Mouse (Mus musculus) frontal cortex, adult 2 months (tissue): Measurements from ENCODE around the gene Coa3. TPM values are rescaled to one million over a fixed set of nuclear protein-coding genes. Genes with fewer than 3 reads are reported as not detected.

Experiments used
- DNase-seq, 2 experiments: peaks; one replicate each; pipeline ENCODE4 v3.0.0; 2022; ENCODE audit warnings: low spot score in 1 of 2; ENCODE audit errors: extremely low spot score in 1 of 2
- polyA plus RNA-seq: library from polyadenylated mRNA; depleted of rRNA; stranded (reverse); fragments of >200 nt; gene quantifications from 2 replicates; pipeline ENCODE4 v1.2.3, GENCODE M21; 2012

The Coa3 gene
- polyA plus RNA-seq, 1 experiment: 147 TPM

DNA sequence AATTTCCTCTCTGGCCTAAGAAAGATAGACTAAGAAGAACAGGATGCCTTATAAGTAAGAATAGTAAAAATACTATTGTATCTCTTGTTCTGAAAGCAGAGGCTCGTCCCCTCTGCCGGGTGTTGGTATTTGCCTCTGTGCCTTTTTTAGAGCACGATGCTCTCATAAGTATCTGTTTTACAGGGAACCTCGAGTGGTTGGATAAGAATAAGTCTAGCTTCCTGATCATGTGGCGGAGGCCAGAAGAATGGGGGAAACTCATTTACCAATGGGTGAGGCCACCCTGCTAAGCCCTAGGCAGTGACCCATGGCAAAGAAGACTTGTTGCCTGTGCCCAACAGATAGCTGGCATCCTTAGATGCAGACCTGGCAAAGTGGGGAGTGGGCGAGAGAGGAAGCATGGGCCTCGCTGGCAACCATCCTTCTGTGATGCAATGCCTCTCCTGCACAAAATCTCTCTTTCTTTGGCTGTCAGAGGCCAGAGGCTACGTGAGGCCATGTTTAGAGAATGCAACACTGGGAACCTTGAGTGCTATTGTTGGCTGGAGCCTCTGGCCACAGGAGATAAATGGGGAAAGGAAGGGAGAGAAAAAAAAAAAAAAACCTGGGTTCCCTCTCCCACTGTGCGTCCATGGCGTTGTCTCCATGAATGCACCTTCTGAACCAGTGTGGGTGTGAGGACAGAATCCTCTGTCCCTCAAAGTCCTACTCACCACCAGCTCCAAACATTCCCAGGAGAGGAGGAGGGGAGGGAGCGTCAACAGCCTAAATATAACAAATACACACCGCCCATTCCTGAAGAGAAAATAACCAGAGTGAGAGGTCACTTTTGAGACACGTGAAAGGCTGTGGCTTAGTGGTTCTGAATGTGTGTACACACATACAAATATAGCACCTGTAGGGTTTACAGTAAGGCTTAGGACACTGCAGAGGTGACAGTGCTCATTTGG is 22.8 kb downstream of the Coa3 start:
- DNase-seq: no peak

DNA sequence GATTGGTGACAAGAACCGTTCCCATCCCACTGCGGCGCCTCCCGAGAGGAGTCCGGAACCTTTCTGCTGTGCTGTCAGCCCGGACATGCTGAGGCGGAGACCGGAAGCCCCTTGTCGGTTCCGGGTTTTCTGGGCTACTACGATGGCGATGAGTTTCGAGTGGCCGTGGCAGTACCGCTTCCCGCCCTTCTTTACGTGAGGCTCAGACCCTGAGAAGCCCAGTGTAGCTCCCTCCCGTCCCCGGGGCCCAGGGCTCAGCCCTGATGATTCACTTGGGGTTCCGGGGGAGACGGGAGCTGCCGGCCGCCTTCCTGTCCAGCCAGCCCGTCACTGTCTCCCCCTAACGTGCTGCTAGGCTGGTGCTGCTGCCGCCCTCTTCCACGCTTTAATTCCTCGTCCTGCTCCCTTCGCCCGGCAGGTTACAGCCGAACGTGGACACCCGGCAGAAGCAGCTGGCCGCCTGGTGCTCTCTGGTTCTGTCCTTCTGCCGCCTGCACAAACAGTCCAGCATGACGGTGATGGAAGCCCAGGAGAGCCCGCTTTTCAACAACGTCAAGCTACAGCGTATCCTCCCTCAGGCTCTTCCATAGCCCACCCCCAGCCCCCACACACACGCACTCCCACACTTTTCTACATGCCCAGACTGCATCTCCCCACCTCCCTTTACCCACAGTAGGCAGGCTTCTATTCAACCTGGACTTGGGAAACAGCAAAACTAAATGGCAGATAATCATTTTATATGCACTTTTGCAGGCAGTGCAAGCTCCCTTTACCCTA is 25.1 kb downstream of the Coa3 start, which contains the start of gene Vps25:
Vps25 (plus strand) TSS at position 95 of the 777 bp plus-strand sequence.
- peak; percentile 50 to 88 for DNase-seq

DNA sequence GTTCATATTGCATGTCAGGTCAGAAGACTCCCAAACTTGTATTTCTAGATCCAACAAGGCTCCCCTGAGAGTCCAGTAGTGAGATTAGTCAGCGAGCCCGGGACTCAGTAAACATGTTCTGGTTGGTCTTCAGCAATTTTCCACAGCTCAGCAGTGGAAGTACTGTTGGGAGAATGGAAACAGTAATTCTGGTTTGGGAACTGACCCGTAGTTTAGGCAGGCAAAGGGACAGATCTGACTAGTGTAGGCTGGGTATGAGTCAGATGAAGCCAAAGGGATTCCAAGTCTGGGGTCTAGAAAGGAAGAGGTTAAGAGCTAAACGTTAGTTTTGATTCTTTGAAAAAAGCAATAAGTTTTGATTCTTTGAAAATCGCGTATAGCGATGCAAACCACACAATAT is 26.0 kb downstream of the Coa3 start:
- DNase-seq: no peak

DNA sequence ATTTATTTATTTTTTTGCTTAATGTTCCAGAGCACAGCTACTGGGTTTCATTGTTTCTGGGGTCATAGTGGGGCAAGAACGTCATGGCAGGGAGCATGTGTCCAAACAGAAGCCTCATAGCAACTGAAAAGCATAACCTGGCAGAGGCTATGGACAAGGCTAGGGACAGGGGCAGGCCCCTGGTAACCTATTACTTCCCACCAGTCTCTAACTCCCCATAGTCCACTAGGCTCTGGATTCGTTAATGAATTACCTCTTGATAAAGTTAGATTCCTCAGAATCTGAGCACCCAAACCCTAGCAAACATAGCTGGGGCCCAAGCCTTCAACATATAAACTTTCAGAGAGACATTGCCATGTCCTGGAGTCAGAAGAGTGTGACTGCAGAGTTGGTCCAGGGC is 27.9 kb downstream of the Coa3 start:
- no peak for DNase-seq

DNA sequence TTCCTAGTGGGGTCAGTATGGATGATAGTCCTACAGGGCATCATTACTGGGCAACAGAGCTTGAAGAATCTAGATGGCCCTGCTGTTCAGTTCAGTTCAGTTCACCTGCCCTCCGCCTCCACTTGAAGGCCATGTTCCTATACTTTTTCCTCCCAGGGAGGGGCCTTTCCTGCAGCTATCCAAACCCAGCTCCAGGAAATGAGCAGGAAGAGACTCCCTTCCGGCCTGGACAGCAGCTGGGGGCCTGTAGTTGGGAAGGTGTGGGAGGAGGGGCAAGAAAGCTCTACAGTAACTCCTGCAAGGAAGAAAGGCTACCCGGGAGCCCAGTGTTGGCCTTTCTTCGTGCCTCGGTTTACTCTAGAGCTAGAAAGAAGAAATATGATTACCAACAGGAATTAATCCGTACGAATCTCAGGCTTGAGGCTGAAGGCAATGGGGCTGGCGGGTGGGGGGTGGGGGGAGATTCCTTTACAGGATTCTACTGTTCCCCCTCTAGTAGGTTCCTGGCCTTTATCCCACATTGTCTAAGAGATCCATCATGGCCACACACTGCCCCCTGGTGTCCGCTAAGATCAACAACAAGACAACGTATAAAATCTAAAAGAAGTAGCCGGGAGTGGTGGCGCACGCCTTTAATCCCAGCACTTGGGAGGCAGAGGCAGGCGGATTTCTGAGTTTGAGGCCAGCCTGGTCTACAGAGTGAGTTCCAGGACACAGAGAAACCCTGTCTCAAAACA is 30.5 kb downstream of the Coa3 start:
- DNase-seq: peak in 1 of 2 experiments; percentile 79

DNA sequence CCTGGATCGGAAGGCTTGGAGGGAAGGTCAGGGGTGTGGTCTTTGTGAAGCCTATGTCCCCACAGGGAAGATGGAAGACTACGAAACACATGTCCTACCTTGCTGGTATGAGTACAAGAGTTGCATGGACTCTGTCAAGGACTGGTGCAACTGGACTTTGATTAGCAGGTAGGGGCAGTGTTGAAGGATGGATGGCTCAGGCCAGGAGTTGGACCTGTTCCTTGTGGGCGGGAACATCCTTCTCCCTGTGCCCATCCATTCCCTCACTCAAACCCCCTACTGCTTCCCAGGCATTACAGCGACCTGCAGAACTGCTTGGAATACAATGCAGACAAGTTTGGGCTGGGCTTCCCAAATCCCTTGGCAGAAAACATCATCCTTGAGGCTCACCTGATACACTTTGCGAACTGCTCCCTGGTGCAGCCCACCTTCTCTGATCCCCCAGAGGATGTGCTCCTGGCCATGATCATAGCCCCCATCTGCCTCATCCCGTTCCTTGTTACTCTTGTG is 31.3 kb downstream of the Coa3 start:
- DNase-seq: no peak

DNA sequence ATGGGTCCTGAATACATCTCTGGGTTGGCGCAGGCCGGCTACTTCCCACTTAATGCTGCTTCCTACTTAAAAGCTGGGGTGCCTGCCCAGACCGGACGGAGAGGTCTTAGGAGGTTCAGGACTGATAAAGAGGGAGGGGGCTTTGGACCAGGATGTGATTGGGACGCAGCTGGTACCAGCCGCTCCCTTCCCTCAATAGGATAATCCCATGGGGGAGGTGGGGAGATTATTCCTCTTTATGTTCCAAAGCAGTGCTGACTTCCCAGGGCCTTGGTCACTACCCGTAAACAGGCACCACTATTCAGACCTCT is 32.3 kb downstream of the Coa3 start:
- no peak for DNase-seq

DNA sequence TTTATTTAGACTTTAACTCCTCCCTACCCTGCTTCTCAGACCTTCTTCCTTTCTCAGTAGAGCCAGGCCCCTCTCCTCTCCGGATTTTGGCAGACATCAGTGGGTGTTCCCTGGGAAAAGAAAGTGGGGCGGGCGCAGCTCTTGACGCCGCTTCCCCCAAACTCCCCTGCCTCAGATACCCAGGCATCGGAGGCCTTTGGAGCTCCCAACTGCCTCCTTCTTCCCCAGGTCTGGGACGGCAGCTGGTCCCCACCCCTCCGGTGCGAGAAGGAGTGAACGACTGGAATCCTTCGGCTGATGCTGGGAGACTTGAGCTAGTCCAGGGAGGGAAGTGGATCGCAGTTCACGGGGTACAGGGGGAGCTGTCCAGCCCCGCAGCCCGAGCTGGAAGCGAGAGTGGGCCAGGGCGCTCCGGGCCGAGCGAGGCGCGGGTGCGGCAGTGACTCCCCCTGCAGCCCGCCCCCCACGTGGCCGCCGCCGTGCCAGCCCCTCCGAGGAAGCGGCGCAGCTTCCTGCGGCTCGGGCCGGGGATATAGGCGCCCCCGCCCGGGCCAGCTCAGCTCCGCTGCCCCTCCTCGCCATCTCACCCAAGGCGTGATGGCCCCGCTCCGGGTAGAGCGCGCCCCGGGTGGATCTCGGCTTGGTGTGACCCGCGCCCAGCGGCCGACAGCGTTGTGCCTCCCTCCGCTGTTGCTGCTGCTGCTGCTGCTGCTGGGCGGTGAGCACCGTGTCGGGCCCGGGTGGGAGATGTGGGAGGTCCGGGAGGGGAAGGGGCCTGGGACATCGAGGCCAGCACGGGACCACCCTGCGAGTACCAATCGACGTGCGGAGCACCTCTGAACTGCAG is 32.8 kb downstream of the Coa3 start, which contains the start of gene Ramp2:
Ramp2 (plus strand) TSS at position 174 of the 847 bp plus-strand sequence.
- DNase-seq: peak in 1 of 2 experiments; percentile 28

DNA sequence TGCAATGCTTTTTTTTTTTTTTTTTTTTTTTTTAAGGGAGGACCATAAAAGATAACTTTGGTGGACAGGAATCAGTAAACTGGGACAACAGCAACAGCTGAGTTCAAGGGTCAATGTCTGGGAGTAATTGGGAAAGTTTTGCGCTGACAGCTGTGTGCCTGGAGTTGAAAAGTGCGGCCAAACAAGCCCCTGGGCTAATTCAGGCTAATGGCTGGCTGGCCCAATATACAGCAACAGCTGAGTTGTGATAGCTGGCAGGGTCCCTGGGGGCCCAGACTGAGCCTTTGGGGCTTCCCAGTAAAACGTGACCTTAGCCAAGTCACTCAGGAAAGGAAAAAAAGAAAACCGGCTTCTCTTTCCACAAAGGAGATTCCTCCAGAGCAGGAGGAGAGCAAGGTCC is 33.8 kb downstream of the Coa3 start:
- no peak for DNase-seq

DNA sequence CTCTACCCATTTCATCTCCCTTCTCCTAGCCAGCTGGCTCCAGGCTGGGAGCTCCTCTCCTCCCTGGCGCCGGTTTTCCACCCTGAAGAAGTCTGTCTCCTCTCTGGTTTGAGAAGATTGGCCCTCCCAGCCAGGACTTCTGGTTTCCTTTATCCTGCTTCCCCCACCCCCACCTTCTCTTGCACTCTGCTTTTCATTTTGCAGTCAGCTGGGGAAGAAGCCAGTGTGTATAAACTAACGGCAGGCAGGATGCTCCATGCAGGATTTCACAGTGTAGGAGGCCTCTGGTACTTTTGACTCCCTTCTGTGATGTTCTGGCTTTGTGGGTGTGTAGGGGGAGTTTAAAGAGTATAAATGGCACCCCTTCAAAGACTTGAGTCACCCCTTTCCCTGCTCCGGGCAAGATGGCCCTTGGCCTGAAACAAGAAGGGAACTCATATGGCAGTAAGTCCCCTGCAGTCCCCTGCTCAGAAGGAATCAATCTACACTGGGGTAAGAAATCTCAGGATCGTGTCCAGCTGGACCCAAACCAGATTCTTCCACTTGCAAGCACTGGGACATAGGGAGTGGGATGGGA is 40.8 kb downstream of the Coa3 start:
- DNase-seq: peak in 1 of 2 experiments; percentile 59

DNA sequence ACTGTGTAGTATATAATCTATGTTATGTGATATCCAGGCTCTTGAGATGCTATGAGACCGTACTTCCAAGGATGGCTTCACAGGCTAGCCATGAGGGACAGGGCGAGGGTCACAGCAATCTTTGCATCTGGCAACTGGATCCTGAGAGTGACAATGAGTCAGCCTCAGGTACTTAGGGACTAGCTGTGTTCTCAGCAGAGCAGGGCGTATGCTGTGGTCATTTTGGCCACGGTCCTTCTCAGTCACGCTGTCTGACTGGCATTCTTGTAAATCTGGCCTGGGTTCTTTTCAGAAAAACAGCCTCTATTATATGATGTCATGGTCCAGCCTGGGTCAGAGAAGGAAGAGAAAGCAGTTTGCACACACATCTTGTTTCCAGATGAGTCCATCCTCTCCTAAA is 42.1 kb downstream of the Coa3 start:
- DNase-seq: no peak

DNA sequence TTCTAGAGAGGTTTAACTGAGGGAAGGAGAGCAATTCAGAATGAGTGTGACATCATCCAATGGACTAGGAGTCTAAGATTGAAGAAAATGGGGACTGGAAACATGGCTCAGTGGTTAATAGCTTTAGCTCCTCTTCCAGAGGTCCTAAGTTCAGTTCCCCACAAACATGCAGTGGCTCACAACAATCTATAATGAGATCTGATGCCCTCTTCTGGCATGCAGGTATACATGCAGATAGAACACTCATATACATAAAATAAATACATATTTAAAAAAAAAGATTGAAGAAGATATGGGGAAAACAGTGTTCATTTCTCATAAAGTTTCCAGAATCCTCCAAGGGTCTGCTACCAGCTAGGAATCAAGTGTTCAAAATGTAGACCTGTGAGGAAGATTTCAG is 43.5 kb downstream of the Coa3 start:
- DNase-seq: no peak

DNA sequence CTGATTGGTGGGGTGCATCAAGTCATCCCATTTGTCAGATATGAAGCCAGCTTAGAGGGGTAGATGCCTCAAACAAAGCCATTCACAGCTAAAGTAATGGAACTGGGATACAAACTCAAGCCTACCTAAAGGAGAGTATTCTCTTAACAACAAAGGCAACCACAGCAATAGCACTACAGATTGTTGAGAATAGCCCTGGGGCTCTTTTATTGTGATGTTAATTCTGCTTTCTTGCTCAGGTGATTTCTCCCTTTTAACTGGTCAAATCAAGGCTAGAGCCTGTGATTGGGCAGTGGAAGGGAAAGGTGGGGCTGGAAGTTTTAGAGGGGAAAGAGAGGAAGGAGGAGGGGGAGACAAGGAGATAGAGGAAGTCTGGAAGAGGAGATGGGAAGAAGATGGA is 44.8 kb downstream of the Coa3 start:
- DNase-seq: no peak

DNA sequence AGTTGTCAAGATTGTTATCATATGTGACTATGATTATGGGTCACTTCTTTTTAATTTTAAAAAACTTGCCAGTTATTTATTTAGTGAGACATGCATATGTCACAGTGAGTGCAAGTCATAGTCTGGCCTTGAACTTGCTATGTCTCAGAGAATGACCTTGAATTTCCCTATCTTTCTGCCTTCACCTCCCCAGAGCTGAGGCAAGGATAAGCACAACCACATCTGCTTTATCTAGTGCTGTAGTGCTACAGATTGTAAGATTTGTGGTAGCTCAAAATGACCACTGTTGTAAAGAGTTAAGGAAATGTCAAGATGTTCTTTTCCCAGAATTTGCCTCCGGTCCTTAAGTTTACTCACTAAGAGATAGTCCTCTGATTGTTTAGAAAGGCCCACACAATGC is 45.7 kb downstream of the Coa3 start:
- no peak for DNase-seq

DNA sequence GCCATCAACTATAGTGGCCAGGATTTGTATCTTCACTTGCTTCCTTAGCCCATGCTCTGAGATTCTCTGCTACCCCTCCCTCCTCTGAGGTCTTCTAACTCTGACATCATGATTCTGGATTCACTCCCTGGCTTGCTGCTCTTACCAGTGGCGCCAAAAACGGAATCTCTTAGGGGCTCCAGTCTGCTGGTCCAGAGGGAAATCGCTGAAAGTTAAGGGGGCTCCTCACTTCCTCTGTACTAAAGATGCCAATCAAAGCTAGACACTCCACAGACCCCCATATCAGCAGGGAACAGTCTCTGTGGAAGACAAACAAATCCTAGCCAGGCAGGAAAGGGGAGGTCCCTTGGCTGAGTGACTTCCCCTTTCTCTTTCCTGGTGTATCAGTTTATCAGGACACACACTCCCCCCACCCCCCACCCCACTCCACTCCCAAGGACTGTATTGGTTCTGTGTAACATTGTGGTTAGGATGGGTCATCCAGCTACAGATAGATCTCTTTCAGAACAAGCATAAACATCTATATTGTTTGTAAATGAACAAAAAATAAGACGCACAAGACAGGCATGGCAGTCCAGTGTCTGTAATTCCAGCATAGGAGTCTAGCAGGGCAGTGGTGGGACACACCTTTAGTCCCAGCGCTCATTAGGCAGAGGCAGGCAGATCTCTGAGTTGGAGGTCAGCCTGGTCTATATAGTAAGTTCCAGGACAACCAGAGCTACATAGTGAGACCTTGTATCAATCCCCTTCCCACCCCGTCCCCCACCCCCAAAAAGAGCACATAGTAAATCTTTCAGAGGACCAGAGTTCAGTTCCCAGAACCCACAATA is 46.7 kb downstream of the Coa3 start:
- no peak for DNase-seq

DNA sequence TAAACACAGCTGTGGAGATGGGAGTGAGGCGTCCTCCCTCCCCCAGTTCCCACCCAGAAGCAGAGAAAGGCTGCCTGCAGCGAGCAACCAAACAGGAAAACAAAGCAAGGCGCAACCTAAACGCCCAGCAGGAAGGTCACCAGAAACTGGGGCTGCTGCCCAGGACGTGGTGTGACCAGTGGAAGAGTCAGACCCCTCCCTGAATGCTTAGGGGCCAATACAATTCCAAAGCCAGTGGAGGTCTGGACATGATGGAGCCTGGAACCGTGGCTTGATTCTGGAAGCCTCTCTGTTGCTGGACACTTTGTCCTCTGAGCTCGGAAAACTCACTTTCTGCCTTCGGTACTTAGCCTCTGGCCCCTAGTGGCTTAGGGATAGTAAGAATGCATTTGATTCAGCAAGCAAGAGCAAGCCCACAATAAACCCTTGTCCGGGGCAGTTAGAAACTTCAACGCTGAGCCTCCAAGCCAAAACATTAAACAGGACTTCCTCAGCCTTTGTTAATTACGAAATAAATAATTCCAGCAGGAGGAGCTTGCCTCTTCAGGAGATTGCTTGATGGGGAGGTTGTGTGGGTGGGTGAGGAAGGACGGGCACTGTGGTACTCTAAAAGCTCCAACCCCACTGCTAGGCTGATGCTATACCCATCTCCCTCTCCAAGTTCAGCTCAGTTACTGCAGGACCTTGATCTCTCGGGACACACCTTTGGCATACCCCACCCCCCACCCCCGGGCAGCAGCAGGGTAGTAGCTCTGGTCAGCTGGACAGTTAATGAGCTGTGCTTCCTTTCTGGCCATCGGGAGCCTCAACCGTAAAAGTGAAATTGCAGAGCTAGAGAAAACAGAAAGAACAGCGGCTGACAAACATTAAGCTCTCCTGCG is 47.7 kb downstream of the Coa3 start:
- DNase-seq: no peak

DNA sequence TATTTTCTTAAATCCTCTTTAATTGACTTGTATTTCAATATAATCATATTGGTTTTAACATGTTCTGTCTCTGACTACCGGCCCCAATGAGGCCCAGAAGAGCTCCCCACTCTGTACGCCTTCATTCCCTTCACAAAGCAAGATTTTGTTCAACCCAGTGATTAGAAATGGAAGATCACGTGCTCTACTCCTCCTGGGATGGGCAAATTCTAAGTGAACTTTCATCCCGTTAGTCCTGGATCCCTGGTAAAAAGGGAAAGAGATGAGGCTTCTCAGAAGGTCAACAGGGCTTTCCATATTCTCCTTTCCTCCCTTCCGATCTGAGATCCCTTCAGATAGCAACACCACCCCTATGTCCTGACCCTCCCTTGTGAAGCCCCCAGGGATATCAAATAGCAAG is 48.4 kb downstream of the Coa3 start:
- DNase-seq: no peak

DNA sequence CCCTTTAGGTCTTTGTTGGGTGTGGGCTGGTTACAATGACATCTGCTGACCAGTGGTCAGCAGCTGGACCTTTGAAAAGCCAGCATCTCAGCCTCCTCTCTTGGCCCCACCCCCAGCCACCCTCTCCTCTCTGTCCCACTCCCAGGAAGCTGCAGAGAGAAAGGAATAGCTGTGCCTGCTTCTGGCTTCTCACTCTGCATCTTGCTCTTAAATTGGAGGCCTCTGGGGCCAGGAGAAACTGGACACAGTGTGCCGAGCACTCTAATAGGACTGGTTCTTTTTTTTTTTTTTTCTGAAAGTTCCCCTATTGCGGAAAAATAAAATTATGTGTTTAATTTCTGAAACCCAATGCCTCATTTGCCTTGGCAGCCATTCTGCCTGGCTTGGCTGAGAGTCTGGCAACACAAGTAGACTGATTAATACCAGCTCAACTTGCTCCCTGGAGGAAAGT is 48.8 kb downstream of the Coa3 start:
- no peak for DNase-seq
